22 mouse cellular contexts compared by ENCODE assay signal in genomic region chr11:97049492-97050085, GRCm38 (mm10). TPM values are rescaled to one million over a fixed set of nuclear protein-coding genes. Genes with fewer than 3 reads are reported as not detected.
DNase-seq lines count a peak whose midpoint lies in the region; ATAC-seq lines count a peak whose summit lies in the region.
"Had no signal": no experiment of that assay in that cellular context is flagged by ENCODE, and none has a peak within 500 bp of the region (broad histone marks: within the 10 kb centered on the region; RNA-seq: fewer than 3 reads in every experiment).

No protein-coding gene starts in this region.

- no peak overlapping the region for H3K4me2 ChIP-seq in heart, embryonic 13.5 days
- H3K4me2 ChIP-seq in liver, embryonic 13.5 days = peak overlapping the region; percentile 85; the same call in 1 of the 2 replicates
- no peak overlapping the region for H3K4me2 ChIP-seq in liver, embryonic 11.5 days

- no peak overlapping the region for H3K27ac ChIP-seq in heart, embryonic 13.5 days (replicated peaks)
- no peak overlapping the region for H3K27ac ChIP-seq in liver, embryonic 13.5 days
- H3K27ac ChIP-seq in liver, embryonic 11.5 days (ENCODE audit: low read depth, low read length) = no peak overlapping the region
- H3K27ac ChIP-seq: liver, embryonic 14.5 days had no signal

- intact Hi-C loops in heart, postnatal 10 days (cut with DNase I) = no loop called here

- peaks cover 63% of the 10 kb centered on the region for H3K36me3 ChIP-seq in heart, embryonic 13.5 days
- peaks cover 48% of the 10 kb centered on the region for H3K36me3 ChIP-seq in liver, embryonic 13.5 days
- H3K36me3 ChIP-seq in liver, embryonic 11.5 days (ENCODE audit: control insufficient read depth, insufficient read depth, low read length) = peaks cover 8% of the 10 kb centered on the region

- no peak for ATAC-seq in heart, embryonic 13.5 days (ENCODE audit: extremely low read depth, insufficient number of reproducible peaks, low FRiP score, low TSS enrichment)
- ATAC-seq in liver, embryonic 13.5 days (ENCODE audit: low read depth) = no peak
- no peak for ATAC-seq in liver, embryonic 11.5 days (replicated peaks; ENCODE audit: low FRiP score)
- ATAC-seq: lung, postnatal 0 days had no signal

- H3K4me3 ChIP-seq in heart, embryonic 13.5 days = no peak overlapping the region
- no peak overlapping the region for H3K4me3 ChIP-seq in liver, embryonic 13.5 days (replicated peaks)
- no peak overlapping the region; the same call in 1 of the 2 replicates for H3K4me3 ChIP-seq in liver, embryonic 11.5 days (ENCODE audit: low read depth, low read length)

- 78% methylated on average over 6 of the region's 6 CpGs for WGBS in heart, embryonic 13.5 days
- WGBS in liver, embryonic 13.5 days (ENCODE audit: insufficient replicate concordance) = 70% methylated on average over 6 of the region's 6 CpGs
- WGBS in liver, embryonic 11.5 days = 83% methylated on average over 6 of the region's 6 CpGs

- H3K9ac ChIP-seq in heart, embryonic 13.5 days = 0 out of 2 replicates have a peak overlapping the region, but pooled peaks have one; percentile 91
- H3K9ac ChIP-seq in liver, embryonic 13.5 days = no peak overlapping the region
- no peak overlapping the region for H3K9ac ChIP-seq in liver, embryonic 11.5 days (ENCODE audit: low read depth, low read length)
- H3K9ac ChIP-seq: liver, embryonic 14.5 days; midbrain, embryonic 13.5 days had no signal

- H3K27me3 ChIP-seq in heart, embryonic 13.5 days (replicated peaks) = no peaks in the 10 kb centered on the region
- no peaks in the 10 kb centered on the region for H3K27me3 ChIP-seq in liver, embryonic 13.5 days
- H3K27me3 ChIP-seq in liver, embryonic 11.5 days (replicated peaks; ENCODE audit: control insufficient read depth, insufficient read depth, low read length) = no peaks in the 10 kb centered on the region
- H3K27me3 ChIP-seq: heart, embryonic 15.5 days; hindbrain, embryonic 12.5 days; midbrain, embryonic 13.5 days had no signal

- peaks cover 24% of the 10 kb centered on the region for H3K4me1 ChIP-seq in heart, embryonic 13.5 days
- H3K4me1 ChIP-seq in liver, embryonic 13.5 days (replicated peaks) = peaks cover 28% of the 10 kb centered on the region
- peaks cover 21% of the 10 kb centered on the region for H3K4me1 ChIP-seq in liver, embryonic 11.5 days (replicated peaks; ENCODE audit: control insufficient read depth, insufficient read depth, low read length)

- DNase-seq in cerebellum, adult 9-11 months = peak; percentile 16
- no peak for DNase-seq in cerebellum, postnatal 14 days
- no peak for DNase-seq in heart, postnatal 10 days
- no peak for DNase-seq in liver, embryonic 13.5 days
- DNase-seq in liver, embryonic 11.5 days (ENCODE audit: low spot score) = no peak
- peak; percentile 53 for DNase-seq in MN1 (ENCODE audit: low spot score)
- no peak for DNase-seq in kidney, adult 18-20 months
- DNase-seq: cerebellum, postnatal 10 days; kidney, adult 8-10 months; kidney, postnatal 14 days; right cerebral cortex, postnatal 14 days had no signal

- H3K9me3 ChIP-seq in heart, embryonic 13.5 days = no peaks in the 10 kb centered on the region
- no peaks in the 10 kb centered on the region for H3K9me3 ChIP-seq in liver, embryonic 13.5 days (replicated peaks)
- H3K9me3 ChIP-seq in liver, embryonic 11.5 days (ENCODE audit: control insufficient read depth, low read length) = no peaks in the 10 kb centered on the region
- H3K9me3 ChIP-seq: heart, embryonic 15.5 days; hindbrain, embryonic 12.5 days; midbrain, embryonic 13.5 days had no signal

RNA-seq across cellular contexts. Expression of gene Osbpl7, which starts 0.8 kb away (rescaled TPM):
- 6.2 and 6.5 TPM in 2 replicates for polyA plus RNA-seq in heart, embryonic 13.5 days (2015; fragmentation: Nextera tagmentation; extraction: Ambion mirVana)
- 1 to 10 TPM; 5.7 to 6.1 TPM for total RNA-seq in heart, postnatal 10 days (2021)
- polyA plus RNA-seq in liver, embryonic 13.5 days (2015; fragmentation: Nextera tagmentation; extraction: Ambion mirVana) = 2.3 and 2.7 TPM in 2 replicates
- polyA plus RNA-seq in liver, embryonic 11.5 days (2014; fragmentation: Nextera tagmentation; extraction: Ambion mirVana) = 4.9 and 6.1 TPM in 2 replicates

RNA-seq across cellular contexts. Expression of gene Mrpl10, which starts 8.2 kb away (rescaled TPM):
- 67.5 and 72.6 TPM in 2 replicates for polyA plus RNA-seq in heart, embryonic 13.5 days (2015; fragmentation: Nextera tagmentation; extraction: Ambion mirVana)
- total RNA-seq in heart, postnatal 10 days (2021) = 10 to 100 TPM; 85.0 to 86.5 TPM
- polyA plus RNA-seq in liver, embryonic 13.5 days (2015; fragmentation: Nextera tagmentation; extraction: Ambion mirVana) = 45.7 and 51.4 TPM in 2 replicates
- polyA plus RNA-seq in liver, embryonic 11.5 days (2014; fragmentation: Nextera tagmentation; extraction: Ambion mirVana) = 86.1 and 89.7 TPM in 2 replicates

RNA-seq across cellular contexts. Expression of gene Lrrc46, which starts 8.4 kb away (rescaled TPM):
- 0.18 and 0.49 TPM in 2 replicates for polyA plus RNA-seq in heart, embryonic 13.5 days (2015; fragmentation: Nextera tagmentation; extraction: Ambion mirVana)
- under 1 TPM; 0.31 to 0.45 TPM for total RNA-seq in heart, postnatal 10 days (2021)
- 0.29 and 0.38 TPM in 2 replicates for polyA plus RNA-seq in liver, embryonic 13.5 days (2015; fragmentation: Nextera tagmentation; extraction: Ambion mirVana)
- polyA plus RNA-seq in liver, embryonic 11.5 days (2014; fragmentation: Nextera tagmentation; extraction: Ambion mirVana) = 0.49 and 0.58 TPM in 2 replicates
- polyA plus RNA-seq: spleen, adult 2 months; stomach, embryonic 14.5 days had no signal

RNA-seq across cellular contexts. Expression of gene Scrn2, which starts 19.9 kb away (rescaled TPM):
- 16.0 and 19.2 TPM in 2 replicates for polyA plus RNA-seq in heart, embryonic 13.5 days (2015; fragmentation: Nextera tagmentation; extraction: Ambion mirVana)
- 10 to 100 TPM; 11.3 to 16.1 TPM for total RNA-seq in heart, postnatal 10 days (2021)
- 10.0 and 11.2 TPM in 2 replicates for polyA plus RNA-seq in liver, embryonic 13.5 days (2015; fragmentation: Nextera tagmentation; extraction: Ambion mirVana)
- polyA plus RNA-seq in liver, embryonic 11.5 days (2014; fragmentation: Nextera tagmentation; extraction: Ambion mirVana) = 16.4 and 17.6 TPM in 2 replicates

RNA-seq across cellular contexts. Expression of gene Sp6, which starts 36.4 kb away (rescaled TPM):
- 0.18 and 0.21 TPM in 2 replicates for polyA plus RNA-seq in heart, embryonic 13.5 days (2015; fragmentation: Nextera tagmentation; extraction: Ambion mirVana)
- total RNA-seq in heart, postnatal 10 days (2021) = under 1 TPM; 0.12 to 0.15 TPM
- 0.05 and 0.08 TPM in 2 replicates for polyA plus RNA-seq in liver, embryonic 13.5 days (2015; fragmentation: Nextera tagmentation; extraction: Ambion mirVana)
- polyA plus RNA-seq in liver, embryonic 11.5 days (2014; fragmentation: Nextera tagmentation; extraction: Ambion mirVana) = 0.17 TPM in 1 of 2 replicates, not detected in the other
- total RNA-seq: megakaryocyte progenitor cell, adult 5-6 weeks; neutrophil, adult 5-6 weeks had no signal
- polyA plus RNA-seq: forebrain, embryonic 11.5 days had no signal

Comparison
In these comparisons a context has a peak if more than half of its experiments do, and no peak if none do; other contexts are left out.
1. DNase-seq: peak in cerebellum, adult 9-11 months (single experiment) and MN1 (single experiment); none in cerebellum, postnatal 14 days (0 of 2), heart, postnatal 10 days (0 of 2), liver, embryonic 13.5 days (single experiment), liver, embryonic 11.5 days (single experiment) and kidney, adult 18-20 months (single experiment).